Mouse (Mus musculus) layer of hippocampus, postnatal 14 days (tissue): Measurements from ENCODE around the gene Vmn1r167. TPM values are rescaled to one million over a fixed set of nuclear protein-coding genes. Genes with fewer than 3 reads are reported as not detected.
"Not testable (repeated sequence)": the region's sequence is repeated elsewhere in the genome, so short reads cannot be mapped to it uniquely, and the experiment has no call there.

Source experiments
- DNase-seq, 2 experiments: peaks; one replicate each; pipeline ENCODE4 v3.0.0; 2021 to 2022; ENCODE audit warnings: low spot score in 2 of 2, mixed read lengths in 1 of 2
- long read RNA-seq, 2 experiments: library from polyadenylated mRNA; stranded (forward); transcript quantifications; one replicate each; pipeline ENCODE4 v2.0.0; 2021
- total RNA-seq, 2 experiments: library from RNA; stranded (reverse); gene quantifications; 2 replicates each; pipeline ENCODE4 v1.2.3; 2021

The Vmn1r167 gene
- total RNA-seq = not detected
- long read RNA-seq, experiment 1 = 0 reads
- long read RNA-seq, experiment 2 = 0 reads

GRCm38 (mm10) chr7:23507106-23507505 is at the start of gene Vmn1r167:
Gene Vmn1r167 (minus strand): TSS chr7:23507206.
- not testable (repeated sequence) for DNase-seq

DNA sequence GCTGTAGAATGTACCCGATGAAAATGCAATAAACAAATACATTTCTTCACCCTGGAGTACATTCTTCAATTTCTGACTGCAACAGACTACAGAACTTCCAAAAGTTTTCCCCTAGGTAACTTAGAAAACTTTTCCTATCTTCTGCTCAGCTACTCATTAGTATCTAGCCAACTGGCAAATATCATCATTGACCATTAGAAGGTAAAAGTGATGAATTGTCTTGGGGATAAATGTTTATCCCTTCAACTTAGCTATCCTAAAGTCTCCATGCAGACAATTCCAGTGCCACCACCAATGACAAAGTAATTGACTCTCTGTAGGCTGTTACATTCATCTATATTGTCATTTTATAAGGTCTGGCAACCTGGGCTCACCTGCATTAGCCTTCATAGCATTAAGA is 32.4 kb upstream of the Vmn1r167 start, which contains the start of gene Vmn1r168:
Gene Vmn1r168, plus strand, starts transcription at position 301 of the 400 bp plus-strand sequence.
- DNase-seq = not testable (repeated sequence)

DNA sequence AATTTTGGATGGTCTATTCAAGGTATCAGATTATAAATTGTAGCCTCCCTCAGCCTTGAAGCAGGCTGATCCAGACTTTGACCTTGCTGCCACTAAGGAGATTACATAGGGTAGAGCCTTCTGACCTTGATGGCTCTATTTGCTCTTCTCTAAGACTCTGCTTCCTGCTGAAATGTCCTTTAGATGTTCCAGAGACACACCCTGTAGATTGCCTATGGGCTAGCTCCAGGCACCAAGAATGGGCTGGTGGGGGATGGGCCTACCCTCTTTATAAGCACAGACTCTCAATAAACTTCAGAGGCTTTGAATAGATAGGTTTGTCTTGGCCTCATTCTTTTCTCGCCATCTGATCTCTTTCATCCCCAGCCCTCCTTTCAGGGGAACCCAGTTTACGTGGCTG is 34.1 kb downstream of the Vmn1r167 start:
- not testable (repeated sequence) for DNase-seq

- DNase-seq = not testable (repeated sequence)
These were observed 36.2 kb downstream of the Vmn1r167 start for GRCm38 (mm10) chr7:23470832-23471231.

- DNase-seq = not testable (repeated sequence)
These were observed 36.8 kb downstream of the Vmn1r167 start for GRCm38 (mm10) chr7:23470201-23470600.

Other genes with a start within 250 kb of the Vmn1r167 start
- gene Gm6902, start 228.3 kb downstream of the Vmn1r167 start, total RNA-seq = not detected
- gene Nlrp4e, start 206.0 kb downstream of the Vmn1r167 start, total RNA-seq = not detected
- gene Nlrp5, start 121.3 kb downstream of the Vmn1r167 start, total RNA-seq = under 1 TPM in 1 of 2 experiments, not detected in 1; 0.14 TPM
- not detected for gene Vmn1r168, start 32.5 kb upstream of the Vmn1r167 start, total RNA-seq
- gene Vmn1r169, start 68.3 kb upstream of the Vmn1r167 start, total RNA-seq = not detected
- gene Vmn1r170, start 99.0 kb upstream of the Vmn1r167 start, total RNA-seq = not detected
- gene Vmn1r171, start 123.5 kb upstream of the Vmn1r167 start, total RNA-seq = not detected
- gene Vmn1r172, start 151.1 kb upstream of the Vmn1r167 start, total RNA-seq = not detected
- gene Vmn1r173, start 193.5 kb upstream of the Vmn1r167 start, total RNA-seq = not detected
- not detected for gene Vmn1r174, start 245.1 kb upstream of the Vmn1r167 start, total RNA-seq